Mouse (Mus musculus) B cell, adult 2 months (primary cell): ENCODE measurements around the gene Tagln3.

Experiments used
- DNase-seq, 2 experiments: peaks; one replicate each; pipeline ENCODE4 v3.0.0; 2022

Tagln3 gene

DNA sequence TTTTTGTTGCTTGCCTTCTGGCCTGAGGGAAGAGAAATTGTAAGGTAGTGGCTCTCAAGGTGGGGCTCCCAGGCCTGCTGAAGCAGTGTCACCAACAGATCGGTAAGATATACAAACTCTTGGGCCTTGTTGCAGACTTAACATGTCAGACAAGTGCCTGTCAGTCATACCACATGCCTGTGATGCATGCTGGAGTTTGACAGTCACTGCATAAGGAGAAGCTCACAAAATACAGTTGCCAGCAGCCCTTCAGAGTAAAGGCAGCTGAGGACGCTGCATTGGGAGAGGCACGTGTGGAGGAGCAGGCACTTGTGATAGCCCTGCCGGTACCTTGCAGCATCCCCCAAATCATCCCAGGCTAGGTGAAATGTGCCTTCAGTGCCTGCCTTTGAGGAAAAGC is 6.1 kb downstream of the Tagln3 start:
- no peak for DNase-seq

DNA sequence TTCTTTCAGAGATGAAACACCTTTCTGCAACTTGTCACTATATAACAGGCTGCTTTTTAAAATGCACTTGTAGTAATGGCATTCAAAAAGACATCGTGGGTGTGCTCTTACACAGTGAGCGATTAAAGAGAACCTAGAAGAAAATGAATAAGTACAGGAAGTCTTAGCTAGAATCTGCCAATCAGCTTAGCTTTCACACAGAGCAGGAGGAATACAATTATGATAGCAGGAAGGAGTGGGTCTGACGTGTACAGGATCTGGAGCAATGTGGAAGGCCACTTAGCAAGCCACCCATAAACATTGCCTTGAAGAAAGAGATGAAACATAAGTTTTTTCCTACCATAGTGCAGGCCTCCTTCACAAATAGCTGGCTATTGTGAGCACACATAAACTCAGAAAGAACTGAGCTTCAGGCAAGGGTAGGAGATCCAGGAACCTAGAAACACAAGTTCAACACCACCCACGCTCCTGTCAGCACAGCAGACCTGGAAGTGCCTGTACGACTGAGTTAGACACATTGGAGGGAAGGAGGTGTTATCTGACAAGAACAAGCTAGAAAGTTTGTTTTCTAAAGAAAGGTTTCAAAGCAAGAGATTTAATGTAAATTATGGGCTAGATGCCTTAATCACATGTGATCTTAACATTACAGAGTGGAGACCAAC is 9.8 kb downstream of the Tagln3 start:
- DNase-seq, result no peak

DNA sequence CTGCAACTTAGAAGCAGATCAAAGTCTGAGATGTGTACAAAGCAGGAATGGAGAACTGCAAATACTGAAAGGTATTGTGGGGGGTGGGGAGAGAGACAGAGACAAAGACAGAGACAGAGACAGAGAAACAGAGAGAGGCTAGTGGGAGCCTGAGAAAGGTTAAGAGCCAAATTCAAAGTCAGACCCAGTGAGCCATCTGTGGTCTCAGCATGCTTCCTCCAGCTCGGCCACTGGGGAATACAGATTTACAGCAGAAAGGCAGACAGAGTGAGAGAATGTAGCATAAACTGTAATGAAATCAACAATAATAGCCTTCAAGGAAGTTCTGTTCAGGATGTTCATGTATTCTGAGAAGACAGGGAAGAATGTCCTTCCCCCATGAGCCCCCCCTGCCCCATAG is 10.5 kb downstream of the Tagln3 start:
- no peak for DNase-seq

DNA sequence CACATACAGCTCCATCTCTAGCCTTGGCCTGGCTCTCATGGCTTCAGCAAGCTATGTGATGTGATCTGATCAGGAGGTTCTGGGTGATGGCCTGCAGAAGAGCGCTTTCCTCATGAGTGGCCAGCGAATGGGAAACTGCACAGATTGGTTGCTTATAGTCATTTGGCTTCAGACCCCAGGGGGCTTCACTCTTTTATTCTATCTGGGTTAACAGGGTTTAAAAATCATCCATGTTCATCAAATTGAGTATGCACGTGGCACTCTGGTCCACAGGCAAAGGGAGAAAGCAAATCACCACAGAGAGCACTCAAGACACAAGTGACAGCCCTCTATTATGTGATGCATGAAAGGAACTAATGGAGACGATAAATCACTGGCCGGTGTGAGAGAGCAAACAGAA is 11.1 kb downstream of the Tagln3 start:
- DNase-seq, result no peak

DNA sequence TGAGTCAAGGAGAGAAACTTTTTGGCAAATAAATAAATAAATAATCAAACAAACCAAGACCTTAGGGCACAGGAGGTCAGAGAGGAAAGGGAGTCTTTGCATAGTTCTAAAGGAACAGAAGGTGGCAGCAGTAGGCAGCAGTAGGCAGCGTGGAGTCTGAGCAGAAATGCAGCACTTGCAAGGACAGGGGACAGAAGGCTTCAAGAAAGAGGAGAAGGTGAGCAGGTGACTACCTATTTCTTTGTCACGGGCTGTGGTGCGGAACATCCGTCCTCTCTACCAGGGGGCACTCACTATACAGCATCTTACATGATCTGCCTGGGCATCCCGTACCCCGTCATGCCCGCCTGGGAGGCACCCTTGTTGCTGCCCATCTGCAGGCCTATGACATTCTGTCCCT is 13.1 kb downstream of the Tagln3 start:
- no peak for DNase-seq

DNA sequence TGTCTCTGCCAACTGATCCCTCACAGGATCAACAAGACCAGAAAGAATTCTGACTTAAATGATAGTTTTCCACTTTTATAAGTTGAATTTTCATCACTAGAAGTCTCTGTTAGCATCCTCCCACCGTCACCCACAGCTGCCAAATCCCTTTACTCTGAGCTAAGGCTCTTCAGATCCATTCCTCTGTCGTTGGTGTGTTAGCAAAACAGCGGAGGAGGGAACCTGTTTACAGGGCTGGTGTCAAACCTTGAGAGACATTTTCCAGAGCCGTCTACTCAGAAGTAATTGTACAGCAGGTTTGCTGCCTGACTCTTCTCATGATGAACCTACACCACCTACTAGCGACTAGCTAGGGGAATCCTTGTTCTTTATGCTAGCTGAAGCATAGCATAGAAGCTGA is 25.1 kb downstream of the Tagln3 start:
- DNase-seq, result no peak

DNA sequence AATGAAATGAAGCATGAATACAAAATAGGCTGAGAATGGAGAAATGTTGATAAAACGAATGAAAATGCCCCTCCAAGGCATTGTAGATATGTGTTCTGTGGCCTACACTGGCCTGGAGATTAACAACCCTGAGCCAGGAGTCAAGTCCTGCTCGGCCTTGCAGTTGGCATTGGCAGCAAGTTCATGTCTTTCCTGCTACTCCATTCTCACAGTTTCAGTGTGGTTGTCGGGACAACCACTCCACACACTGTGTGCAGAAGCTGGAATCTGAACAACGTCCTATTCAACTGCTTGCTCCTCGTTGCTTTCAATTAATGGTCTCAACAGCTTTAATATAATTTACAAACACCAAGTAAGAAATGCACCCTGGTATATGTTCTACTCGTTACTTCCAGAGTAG is 26.4 kb downstream of the Tagln3 start:
- no peak for DNase-seq

DNA sequence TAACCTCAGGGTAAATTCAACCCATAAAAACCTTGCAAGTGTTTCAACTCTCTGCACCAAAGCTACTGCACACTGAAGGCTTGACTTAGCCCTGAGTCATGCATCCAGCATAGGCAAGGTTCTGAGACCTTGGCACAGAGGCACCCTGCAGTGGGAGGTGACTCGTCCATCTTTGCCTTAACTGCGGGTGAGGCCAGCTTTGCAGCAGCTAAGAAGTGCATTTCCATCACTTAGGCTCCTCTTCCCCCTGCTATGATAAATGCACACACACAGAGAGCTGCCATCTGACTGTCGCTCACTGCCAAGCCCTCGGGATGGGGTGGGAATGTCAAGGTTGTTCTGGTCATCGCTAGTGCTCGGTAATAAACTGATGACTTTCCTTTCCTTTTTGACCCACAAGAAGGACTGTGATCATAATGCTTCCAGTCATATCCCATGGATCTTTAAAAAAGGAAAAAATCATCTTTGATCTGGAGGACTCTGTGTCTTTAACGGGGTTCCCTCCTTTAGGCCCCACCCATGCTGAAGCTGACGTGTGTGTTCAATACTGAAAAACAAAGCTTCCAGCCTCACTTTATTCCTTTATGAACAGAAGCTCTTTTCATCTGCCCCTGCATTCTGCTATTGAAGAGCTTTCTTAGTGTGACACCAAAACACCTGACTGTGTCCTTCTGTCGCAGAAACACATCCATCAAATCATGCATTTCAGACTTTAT is 28.8 kb downstream of the Tagln3 start:
- no peak for DNase-seq

DNA sequence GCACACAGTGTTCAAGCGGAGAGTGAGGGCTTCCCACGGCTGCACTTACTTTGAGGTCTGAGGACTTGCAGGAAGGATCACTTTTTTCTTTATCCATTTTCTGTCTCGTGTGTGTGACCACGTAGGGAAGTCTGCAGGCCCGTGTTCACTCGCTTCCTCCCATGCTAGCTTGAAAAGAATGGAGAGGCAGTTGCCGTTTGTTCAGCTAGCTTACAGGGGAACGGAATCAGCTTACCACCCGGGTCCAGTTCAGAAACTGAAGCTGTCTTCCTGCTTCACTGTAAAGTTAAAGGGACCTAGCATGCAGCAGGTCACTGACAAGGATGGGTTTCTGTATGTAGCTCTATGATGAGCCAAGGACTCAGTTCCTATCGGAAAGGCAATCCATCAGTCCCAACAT is 30.9 kb downstream of the Tagln3 start, which contains the start of gene Tmprss7:
Gene Tmprss7, minus strand, starts transcription at position 101 of the 400 bp plus-strand sequence.
- no peak for DNase-seq

DNA sequence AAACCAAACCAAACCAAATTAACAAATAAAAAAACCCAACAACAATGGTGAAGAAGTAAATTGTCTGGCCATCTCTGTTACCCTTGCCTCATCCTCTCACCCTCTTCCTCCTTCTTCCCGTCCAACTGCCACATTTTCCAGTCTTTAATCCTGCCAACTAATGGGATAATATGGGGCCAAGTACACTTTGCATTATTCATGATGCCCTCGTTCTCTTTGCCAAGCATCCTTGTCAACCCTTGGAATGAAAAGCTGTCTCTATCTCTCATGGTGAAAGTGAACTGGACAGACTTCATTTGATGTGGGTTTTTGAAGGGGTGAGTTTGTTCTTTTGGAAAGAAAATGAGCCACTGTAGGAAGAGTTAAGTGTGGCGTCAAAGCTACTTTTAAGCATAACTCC is 31.6 kb downstream of the Tagln3 start:
- DNase-seq, result no peak

DNA sequence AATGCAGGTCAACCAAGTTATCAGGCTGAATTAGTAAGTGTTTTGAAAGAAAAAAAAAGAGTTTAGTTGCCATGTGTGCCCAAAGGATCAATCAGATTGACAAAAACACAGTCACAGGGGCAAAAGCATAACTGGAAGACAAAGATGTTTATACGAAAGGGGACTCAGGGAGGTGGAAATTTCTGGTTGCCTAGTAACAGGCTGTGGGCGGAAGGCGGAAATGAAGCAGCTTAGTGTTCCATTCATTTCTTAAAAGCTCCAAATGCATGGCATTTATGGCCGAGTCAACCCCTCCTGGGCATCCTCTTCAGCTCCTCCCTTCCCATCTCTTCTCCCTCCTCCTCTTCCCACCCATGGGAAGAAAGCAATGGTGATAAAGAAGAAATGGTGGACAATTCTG is 34.2 kb downstream of the Tagln3 start:
- DNase-seq, result peak in 1 of 2 experiments; percentile 2

DNA sequence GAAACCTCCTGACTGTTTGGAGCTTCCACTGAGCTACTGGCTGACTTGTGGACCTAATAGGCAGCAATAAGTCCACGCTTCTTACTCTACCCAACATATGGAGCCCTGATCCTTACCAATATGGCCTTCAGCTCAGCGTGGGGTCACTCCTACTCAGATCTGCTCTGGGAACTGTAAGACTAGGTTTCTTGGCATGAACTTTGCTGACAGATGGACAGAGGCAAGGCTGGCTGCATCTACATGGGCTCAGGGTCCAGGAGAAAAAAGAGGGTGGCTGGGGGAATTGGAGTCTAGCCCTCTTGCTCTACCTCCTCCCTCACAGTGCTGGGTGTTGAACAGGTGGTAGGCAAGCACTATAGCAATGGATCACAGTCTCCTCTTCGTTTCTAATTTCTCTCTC is 37.6 kb downstream of the Tagln3 start:
- DNase-seq, result no peak

DNA sequence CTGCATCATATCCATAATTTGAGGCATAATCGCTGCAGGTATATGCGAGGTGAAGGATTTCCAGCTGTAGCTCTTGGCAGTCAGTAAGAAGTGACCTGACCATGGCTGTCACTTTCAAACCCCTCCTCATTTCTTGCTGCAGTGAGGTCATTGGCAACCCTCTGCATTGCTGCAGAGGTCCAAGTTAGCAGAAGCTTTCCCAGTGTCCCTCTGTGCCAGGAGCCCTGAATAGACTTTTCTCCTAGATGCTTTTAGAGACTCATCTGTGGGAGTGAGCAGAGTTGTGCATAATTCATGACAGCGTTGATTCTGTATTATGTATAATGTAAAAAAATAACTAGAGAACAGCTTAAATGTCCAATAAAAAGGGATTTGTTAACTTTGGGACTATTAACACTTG is 39.1 kb downstream of the Tagln3 start:
- no peak for DNase-seq

DNA sequence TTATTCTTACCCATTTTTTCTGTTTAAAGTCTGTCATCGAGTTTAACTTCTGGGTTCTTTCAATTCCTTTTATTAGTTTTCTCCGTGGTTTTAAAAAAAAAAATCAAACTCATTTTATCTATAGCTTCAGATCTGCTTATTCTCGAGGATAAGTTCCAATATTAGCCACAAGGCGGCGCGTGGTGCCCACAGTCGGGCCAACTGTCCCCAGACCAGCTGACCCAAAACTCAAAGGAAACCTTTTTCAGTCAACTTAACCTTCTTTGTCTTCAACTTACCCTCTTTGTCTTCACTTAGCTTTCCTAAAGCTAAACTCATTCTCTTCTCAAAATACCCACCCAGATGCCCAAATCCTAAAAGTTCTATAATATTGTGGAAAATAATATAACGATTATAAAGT is 39.6 kb downstream of the Tagln3 start:
- peak; percentile 68 to 70 for DNase-seq

DNA sequence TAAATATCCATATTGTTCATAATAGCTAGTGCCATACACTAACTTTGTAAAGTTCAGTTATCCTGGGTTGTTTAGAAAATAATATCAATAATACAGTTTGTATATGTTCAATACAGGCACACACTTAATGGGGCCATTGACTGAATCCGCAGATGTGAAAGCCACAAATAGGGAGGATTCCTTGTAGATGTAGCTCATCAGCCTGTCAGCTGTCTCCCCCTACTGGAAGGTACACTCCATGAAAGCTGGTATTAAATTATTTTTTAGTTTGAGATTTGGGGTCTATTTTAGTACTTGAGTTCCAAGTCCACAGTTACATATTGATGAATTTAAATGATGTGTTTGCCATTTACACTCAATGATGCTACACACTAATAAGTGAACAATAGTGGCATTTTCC is 47.9 kb downstream of the Tagln3 start:
- no peak for DNase-seq

DNA sequence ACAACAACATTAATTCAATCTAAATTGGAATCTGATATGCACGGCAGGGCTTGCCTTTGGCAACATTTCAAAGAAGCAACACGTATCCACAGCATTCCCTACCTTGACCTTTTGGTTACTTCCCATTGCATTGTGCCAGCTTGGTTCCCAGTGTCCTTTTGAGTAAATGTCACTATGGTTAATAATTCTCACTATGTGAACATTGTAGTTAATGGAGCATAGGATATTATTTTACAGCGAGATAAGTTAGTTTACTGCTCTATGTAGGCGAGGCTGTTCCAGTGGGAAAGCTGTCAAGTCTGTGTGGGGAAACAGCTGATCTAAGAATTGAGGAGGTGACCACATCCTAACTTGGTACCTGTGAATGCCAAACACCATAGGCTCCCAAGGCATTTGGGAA is 54.4 kb downstream of the Tagln3 start:
- DNase-seq, result no peak

DNA sequence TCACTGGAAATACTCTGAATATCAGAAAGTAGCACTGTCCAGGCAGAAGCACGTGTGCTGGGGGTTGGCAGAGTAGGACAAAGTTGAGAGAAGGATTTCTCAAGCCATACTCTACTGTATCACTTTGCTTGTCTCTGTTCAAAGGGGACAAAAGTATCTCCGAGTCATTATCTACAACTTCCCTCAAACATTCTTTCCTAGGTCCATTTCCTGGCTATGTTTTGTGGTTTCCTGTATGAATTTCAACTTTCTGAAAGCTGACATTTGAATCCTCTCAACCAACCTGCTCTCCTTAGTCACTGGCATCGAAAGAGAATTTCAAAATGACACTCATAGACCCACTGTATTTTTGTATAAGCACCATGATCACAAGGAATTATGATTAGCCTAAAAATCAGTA is 56.2 kb downstream of the Tagln3 start:
- DNase-seq, result no peak

DNA sequence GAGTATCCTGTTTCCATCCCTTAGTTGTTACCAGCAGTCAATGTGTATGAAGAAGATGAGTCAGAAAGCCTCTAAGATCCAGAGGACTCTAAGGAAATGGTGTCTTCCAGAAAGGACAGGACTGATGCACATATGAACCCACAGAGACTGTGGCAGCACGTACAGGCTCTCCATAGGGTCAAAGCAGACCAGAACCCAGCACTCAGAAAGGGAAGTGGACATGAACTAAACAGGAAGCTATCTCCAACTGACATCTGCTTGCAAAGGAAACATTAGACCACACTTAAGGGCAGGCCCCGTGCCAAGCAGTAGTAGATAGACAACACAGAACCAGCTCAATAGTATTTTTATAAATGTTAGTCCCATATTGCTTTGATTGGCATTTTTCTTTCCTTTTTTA is 58.3 kb downstream of the Tagln3 start:
- DNase-seq, result peak in 1 of 2 experiments; percentile 6

DNA sequence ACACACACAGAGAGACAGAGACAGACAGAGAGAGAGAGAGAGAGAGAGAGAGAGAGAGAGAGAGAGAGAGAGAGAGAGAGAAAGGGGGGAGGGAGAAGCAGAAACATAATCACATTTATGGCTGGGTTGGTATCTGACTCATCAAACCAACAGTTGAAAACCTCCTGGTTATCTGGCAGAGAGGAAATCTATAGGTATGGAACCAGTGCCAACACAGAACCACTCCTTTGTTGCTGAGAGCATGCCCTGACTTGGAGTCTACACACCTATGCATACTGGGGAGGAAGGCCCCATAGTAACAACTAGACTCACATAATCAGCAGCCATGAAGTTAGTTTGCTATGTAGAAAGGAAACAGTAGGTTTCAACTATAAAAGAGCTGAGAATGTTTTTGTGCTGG is 62.0 kb downstream of the Tagln3 start:
- DNase-seq, result no peak
